Mouse (Mus musculus) bone marrow, adult 2 months (tissue): ENCODE measurements around the gene Plcb4. TPM values are rescaled to one million over a fixed set of nuclear protein-coding genes. Genes with fewer than 3 reads are reported as not detected.

Experiments
- H3K27ac ChIP-seq: fragments of 200-500 bp; 2 replicates; pipeline ENCODE4 v1.5.1; 2012; ENCODE audit warnings: low read depth, mild to moderate bottlenecking, control low read depth, inconsistent platforms, low read length; ENCODE audit not compliant: control insufficient read depth, poor library complexity, insufficient read depth
- H3K4me1 ChIP-seq: fragments of 200-500 bp; 2 replicates; pipeline ENCODE4 v1.6.1; 2011; ENCODE audit warnings: low read length; ENCODE audit not compliant: control insufficient read depth, insufficient read depth
- H3K4me3 ChIP-seq: fragments of 200-500 bp; replicated peaks from 2 replicates; pipeline ENCODE3; 2011; ENCODE audit warnings: mild to moderate bottlenecking, low read depth, low read length, control low read depth; ENCODE audit not compliant: control insufficient read depth
- CTCF ChIP-seq: fragments of 200-500 bp; IDR thresholded peaks from 2 replicates; pipeline ENCODE4 v1.5.1; 2011; ENCODE audit warnings: low read length, control low read depth; ENCODE audit not compliant: control insufficient read depth, insufficient read depth
- POLR2A ChIP-seq: fragments of 200-500 bp; IDR thresholded peaks from 2 replicates; pipeline ENCODE4 v1.6.1; 2011; ENCODE audit warnings: low read depth, mild to moderate bottlenecking, control low read depth, low read length, borderline replicate concordance; ENCODE audit not compliant: control insufficient read depth
- WGBS: fragments of 180-500 bp; shearing (Covaris S2); methylation state at CpG from one replicate; pipeline ENCODE4 v1.1.7; 2018; 5-methylcytosine and 5-hydroxymethylcytosine counted together
- polyA plus RNA-seq: library from polyadenylated mRNA; stranded (reverse); fragments of >200 nt; gene quantifications from 2 replicates; pipeline ENCODE4 v1.2.4, GENCODE M21; 2011; ENCODE audit warnings: low replicate concordance; ENCODE audit not compliant: missing spikeins, insufficient read depth, insufficient read length

Gene Plcb4
- polyA plus RNA-seq, 1 experiment, result 12.1 TPM

DNA sequence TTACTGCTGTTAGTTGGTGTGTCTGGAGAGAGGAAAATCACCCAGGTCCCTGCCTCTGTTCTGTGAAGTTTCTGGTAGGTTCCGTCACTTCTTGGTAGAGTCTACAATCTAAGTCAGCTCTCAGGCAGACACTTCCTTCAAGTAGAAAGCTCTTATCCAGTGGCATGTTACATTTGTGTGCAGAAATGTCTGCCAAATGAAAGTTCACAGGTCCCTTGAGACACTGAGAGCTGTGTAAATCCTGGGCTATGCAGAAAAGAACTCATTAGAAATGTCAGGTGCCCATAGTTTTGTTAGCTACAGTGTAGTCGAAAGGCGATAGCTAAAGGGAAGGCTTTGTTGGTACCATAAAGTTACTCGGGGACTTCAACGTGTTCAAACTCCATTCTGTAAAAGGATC, 108.7 kb downstream of the Plcb4 start:
- 80% methylated on average over 5 of the region's 5 CpGs for WGBS
- Histone ChIP-seq H3K4me1 (no peaks in the 10 kb centered on the region), H3K27ac (no peak overlapping the region)

DNA sequence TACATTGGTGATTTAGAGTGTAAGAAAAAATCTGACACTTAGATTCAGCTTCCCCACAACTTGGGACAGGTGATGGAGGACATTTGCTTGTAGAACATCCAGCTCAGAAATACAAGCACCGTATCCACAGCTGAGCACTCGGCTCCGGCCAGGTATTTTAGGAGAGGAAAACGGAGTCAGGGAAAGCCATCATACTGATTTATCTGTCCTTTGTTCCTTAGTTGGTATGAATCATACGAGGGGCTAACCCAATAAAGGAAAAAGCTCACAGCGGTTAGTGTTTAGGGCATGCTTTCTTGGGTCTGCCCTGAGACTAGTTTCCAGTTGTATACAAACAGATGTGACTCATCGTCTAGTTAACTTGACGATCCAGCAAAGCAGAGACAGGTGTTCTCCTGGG, 110.9 kb downstream of the Plcb4 start:
- H3K27ac ChIP-seq, result no peak overlapping the region
- H3K4me3 ChIP-seq, result no peak overlapping the region
- TF ChIP-seq CTCF, result no peak
- no peak for TF ChIP-seq POLR2A
- no peaks in the 10 kb centered on the region for H3K4me1 ChIP-seq
- WGBS, result 90% methylated on average over 8 of the region's 8 CpGs

More for the DNA sequence above, 108.7 kb downstream of the Plcb4 start:
- no peak for TF ChIP-seq CTCF
- H3K4me3 ChIP-seq, result no peak overlapping the region

DNA sequence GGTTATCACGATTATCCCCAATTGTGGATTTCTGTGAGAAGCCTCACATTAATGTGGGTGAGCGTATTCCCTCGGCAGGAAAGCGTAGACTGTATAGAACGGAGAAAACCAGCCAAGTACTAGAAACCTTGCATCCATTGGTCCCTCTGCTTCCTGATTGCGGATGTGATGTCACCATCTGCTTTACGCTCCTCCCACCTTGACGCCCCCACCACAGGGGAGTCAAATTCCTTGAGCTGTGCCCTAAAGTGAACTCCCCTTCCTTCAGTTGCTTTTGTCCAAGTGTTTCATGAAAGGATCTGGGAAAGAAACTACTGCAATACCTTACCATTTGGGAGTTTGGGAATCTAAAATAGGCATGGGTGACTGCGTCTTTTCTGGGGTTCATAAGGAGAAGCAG, 111.4 kb downstream of the Plcb4 start:
- no peak for TF ChIP-seq POLR2A
- TF ChIP-seq CTCF, result no peak
- no peak overlapping the region for H3K27ac ChIP-seq
- WGBS, result 87% methylated on average over 9 of the region's 9 CpGs
- no peak overlapping the region for H3K4me3 ChIP-seq
- H3K4me1 ChIP-seq, result no peaks in the 10 kb centered on the region

DNA sequence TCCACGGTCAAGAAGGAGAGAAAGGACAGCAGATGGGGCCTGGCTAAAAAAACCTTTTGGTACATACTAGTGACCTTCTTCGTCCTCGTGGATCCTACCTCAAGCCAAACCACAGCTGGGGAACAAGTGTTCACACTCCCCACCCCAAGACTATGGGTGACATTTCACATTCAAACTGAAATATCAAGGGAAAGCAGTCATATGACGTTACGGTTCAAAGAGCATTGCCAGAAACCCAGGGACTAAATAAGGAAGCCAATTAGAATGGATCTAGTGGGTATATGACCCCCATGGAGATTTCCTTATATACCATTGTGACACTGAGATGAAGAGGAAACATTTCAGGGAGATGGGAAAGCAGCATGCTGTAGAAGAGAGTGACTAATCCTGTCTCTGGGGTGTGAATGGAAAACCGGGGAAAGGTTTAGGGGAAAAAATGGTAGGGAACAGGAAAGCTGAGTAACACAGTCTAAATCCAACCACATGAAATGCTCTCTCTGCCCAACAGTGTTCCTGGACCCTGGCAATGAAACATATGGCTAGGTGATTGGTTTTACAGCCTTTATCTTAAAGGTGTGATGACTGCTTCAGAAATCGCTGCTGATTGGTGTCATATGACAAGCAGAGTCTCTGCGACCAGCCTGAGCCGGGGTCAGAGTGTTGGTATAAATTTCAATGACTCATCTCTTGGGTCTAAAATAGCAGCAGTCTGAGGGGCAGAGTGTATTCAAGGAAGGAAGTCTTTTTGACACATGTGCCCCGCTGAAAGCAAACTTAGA, 114.6 kb downstream of the Plcb4 start:
- TF ChIP-seq POLR2A (no peak), CTCF (no peak)
- 35% methylated on average over 10 of the region's 10 CpGs for WGBS
- Histone ChIP-seq H3K4me1 (no peaks in the 10 kb centered on the region), H3K27ac (no peak overlapping the region), H3K4me3 (no peak overlapping the region)

DNA sequence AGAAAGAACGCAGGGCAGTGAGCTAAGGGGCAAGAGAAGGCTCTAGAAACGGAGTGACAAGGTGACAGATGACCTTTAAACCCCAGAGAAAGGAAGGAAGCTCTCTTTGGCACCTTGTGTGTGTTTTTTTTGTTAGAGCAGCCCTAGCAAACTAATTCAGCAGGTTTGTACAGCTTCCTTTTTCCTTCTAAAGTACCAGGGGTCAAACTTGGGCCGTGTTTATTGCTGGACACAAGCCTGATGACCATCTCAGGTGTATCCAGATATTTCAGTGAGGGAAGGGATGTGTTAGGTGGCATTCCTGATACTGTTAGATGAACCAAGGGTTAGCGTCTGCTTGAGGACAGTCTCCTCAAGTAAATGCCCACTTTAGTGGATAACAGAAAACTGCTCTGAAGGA, 116.2 kb downstream of the Plcb4 start:
- no peaks in the 10 kb centered on the region for H3K4me1 ChIP-seq
- TF ChIP-seq POLR2A (no peak), CTCF (no peak)
- no peak overlapping the region for H3K27ac ChIP-seq
- WGBS, result 35% methylated on average over 4 of the region's 4 CpGs
- H3K4me3 ChIP-seq, result no peak overlapping the region

DNA sequence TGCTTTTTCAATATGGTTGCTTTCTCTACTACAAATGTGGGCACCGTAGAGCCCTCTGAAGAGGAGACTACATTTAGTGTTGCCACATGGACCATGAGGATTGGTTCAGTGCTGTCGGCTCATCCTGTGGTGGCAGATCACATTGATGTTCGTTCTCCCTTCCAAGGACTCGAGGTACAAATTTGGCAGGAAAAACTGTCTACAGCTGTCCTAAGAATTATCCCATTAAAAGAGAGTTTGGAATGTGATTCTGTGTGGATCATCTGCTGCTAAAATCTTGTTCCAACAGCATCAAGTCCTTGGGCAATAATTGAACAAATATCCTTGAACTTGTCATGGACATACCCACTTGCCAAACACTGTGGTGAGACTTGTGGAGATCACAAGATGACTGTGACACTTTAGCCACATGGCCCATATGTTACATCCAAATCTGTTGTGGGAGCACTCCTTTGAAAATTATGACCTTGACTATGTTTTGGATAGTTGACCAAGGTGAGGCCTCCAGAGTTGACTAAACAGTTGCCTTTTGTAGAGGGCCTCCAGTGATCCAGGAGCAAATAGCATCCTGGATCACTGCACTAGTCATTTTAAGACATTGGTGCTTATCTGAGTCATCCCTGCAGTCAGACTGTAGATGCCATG, 117.4 kb downstream of the Plcb4 start:
- H3K4me3 ChIP-seq, result no peak overlapping the region
- TF ChIP-seq CTCF (no peak), POLR2A (no peak)
- no peaks in the 10 kb centered on the region for H3K4me1 ChIP-seq
- H3K27ac ChIP-seq, result no peak overlapping the region
- WGBS, result 81% methylated on average over 4 of the region's 4 CpGs

DNA sequence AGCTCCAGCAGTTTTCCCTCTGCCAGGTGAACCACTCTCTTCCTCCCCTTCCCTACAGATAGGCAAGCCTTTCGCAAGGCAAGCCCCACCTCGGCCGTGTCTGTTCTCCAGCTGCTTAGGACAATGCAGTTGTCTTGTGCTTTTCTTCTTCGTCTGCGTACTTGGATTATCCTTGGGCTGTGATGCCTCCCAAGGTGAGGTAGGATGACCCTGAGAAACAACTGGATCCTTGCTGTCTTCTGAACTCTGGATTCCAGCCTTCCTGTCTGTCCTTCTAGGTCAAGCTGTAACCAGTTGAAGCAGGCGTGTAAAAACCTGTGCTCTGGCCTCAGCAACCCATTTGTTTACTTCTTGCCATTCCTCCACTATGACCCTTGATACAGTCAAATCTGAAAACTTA, 122.6 kb downstream of the Plcb4 start:
- H3K4me3 ChIP-seq, result no peak overlapping the region
- no peak overlapping the region for H3K27ac ChIP-seq
- no peaks in the 10 kb centered on the region for H3K4me1 ChIP-seq
- WGBS, result 75% methylated on average over 6 of the region's 6 CpGs
- TF ChIP-seq POLR2A, result no peak
- no peak for TF ChIP-seq CTCF

DNA sequence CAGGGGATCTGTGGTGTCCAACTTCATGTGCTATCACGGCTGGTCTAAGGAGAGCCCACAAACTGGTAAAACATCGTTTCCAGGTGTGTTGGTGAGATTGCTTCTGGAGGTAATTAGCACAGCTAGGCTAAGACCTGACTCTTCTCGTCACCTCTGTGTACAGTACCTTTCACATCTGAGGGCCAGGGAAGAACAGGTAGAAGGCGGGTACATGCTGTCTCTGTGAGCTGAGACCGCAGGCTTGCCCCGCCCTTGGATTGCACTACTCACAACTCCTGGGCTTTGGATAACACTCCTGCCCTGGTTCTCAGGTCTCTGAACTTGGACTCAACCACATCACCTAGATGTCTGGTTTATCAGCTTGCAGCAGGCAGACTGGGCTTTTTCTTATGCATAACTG, 128.6 kb downstream of the Plcb4 start:
- WGBS, result 86% methylated on average over 6 of the region's 6 CpGs

More for the DNA sequence above, 128.6 kb downstream of the Plcb4 start:
- no peaks in the 10 kb centered on the region for H3K4me1 ChIP-seq
- no peak overlapping the region for H3K27ac ChIP-seq
- TF ChIP-seq POLR2A, result no peak
- TF ChIP-seq CTCF, result no peak
- no peak overlapping the region for H3K4me3 ChIP-seq
